Mouse (Mus musculus) liver, embryonic 14.5 days (tissue): ENCODE results near the gene Bcas3. TPM values are rescaled to one million over a fixed set of nuclear protein-coding genes. Genes with fewer than 3 reads are reported as not detected.
A peak's percentile ranks its signal among the peaks of the same experiment; 100 is the strongest.

Experiments
- ATAC-seq: fragments of 200-750 bp; cut with Nextera tagmentation; 2 replicates; pipeline ENCODE4 v1.8.0; 2017; ENCODE audit warnings: moderate number of reproducible peaks, mild to moderate bottlenecking, moderate library complexity; ENCODE audit not compliant: insufficient read depth
- DNase-seq, 3 experiments: peaks; one replicate each; pipeline ENCODE4 v3.0.0-alpha.2; 2012 to 2013; ENCODE audit warnings: low read depth in 3 of 3, low spot score in 3 of 3
- H3K27ac ChIP-seq: fragments of 300-500 bp; sonication (generic); 2 replicates; pipeline ENCODE4 v1.5.1; 2014; ENCODE audit warnings: moderate library complexity, mild to moderate bottlenecking, control low read depth, inconsistent platforms
- H3K27me3 ChIP-seq: fragments of 300-500 bp; sonication (generic); 2 replicates; pipeline ENCODE4 v1.6.1; 2014; ENCODE audit warnings: mild to moderate bottlenecking, low read length, moderate library complexity; ENCODE audit not compliant: control insufficient read depth, insufficient read depth
- H3K36me3 ChIP-seq: fragments of 300-500 bp; sonication (generic); replicated peaks from 2 replicates; pipeline ENCODE4 v1.6.1; 2014; ENCODE audit warnings: low read depth; ENCODE audit not compliant: control insufficient read depth, insufficient read depth
- H3K4me1 ChIP-seq, 2 experiments: fragments of 200-500 bp in 1 of 2; fragments of 300-500 bp in 1 of 2; sonication (generic) in 1 of 2; replicated peaks; 2 replicates each; pipeline ENCODE4 v1.6.1; 2012 to 2014; ENCODE audit warnings: antibody characterized with exemption in 1 of 2, inconsistent platforms in 1 of 2, low read length in 1 of 2; ENCODE audit not compliant: control insufficient read depth in 2 of 2, insufficient read depth in 2 of 2
- H3K4me2 ChIP-seq: fragments of 300-500 bp; sonication (generic); 2 replicates; pipeline ENCODE4 v1.6.1; 2014; ENCODE audit warnings: low read depth, mild to moderate bottlenecking, control low read depth, moderate library complexity
- H3K4me3 ChIP-seq, 2 experiments: fragments of 200-500 bp in 1 of 2; fragments of 300-500 bp in 1 of 2; sonication (generic) in 1 of 2; 2 replicates each; pipeline ENCODE4 v1.5.1; 2012 to 2014; ENCODE audit warnings: low read depth in 2 of 2, low read length in 2 of 2, mild to moderate bottlenecking in 2 of 2, control low read depth in 1 of 2, inconsistent platforms in 1 of 2, moderate library complexity in 1 of 2; ENCODE audit not compliant: insufficient read depth in 1 of 2
- H3K9ac ChIP-seq: fragments of 300-500 bp; sonication (generic); replicated peaks from 2 replicates; pipeline ENCODE4 v1.6.1; 2014; ENCODE audit warnings: mild to moderate bottlenecking, control low read depth, moderate library complexity
- H3K9me3 ChIP-seq: fragments of 300-500 bp; sonication (generic); 2 replicates; pipeline ENCODE4 v1.6.1; 2016; ENCODE audit warnings: low read length, mixed read lengths; ENCODE audit not compliant: control insufficient read depth
- CTCF ChIP-seq: IDR thresholded peaks from 2 replicates; pipeline ENCODE4 v1.5.1; 2016; ENCODE audit warnings: antibody characterized with exemption, low read depth, control low read depth
- EP300 ChIP-seq: IDR thresholded peaks from 2 replicates; pipeline ENCODE4 v1.6.1; 2016; ENCODE audit warnings: antibody characterized with exemption, low read depth
- WGBS: fragments of 180-500 bp; shearing (Covaris S2); extraction: QIAGEN DNeasy Blood & Tissue Kit; methylation state at CpG from one replicate; pipeline ENCODE4 v1.1.7; 2014; ENCODE audit not compliant: insufficient replicate concordance; 5-methylcytosine and 5-hydroxymethylcytosine counted together
- polyA plus RNA-seq, 2 experiments: library from polyadenylated mRNA; depleted of rRNA in 1 of 2; stranded (reverse) in 1 of 2; unstranded in 1 of 2; fragments of >200 nt; fragmentation: Nextera tagmentation in 1 of 2; extraction: Ambion mirVana in 1 of 2; gene quantifications; 2 replicates each; pipeline versions ENCODE4 v1.2.1 to v1.2.3; 2012 to 2014

Gene Bcas3
- polyA plus RNA-seq, 2 experiments: 6.9 to 17.5 TPM

- ATAC-seq (no peak), DNase-seq (no peak)
- no peak overlapping the region for H3K27ac ChIP-seq
- H3K9me3 ChIP-seq: no peaks in the 10 kb centered on the region
- no peaks in the 10 kb centered on the region for H3K4me1 ChIP-seq
- H3K9ac ChIP-seq: no peak overlapping the region
- WGBS: under 1% methylated on average over 48 of the region's 54 CpGs
- H3K4me3 ChIP-seq: peak overlapping the region; percentile 32 to 41
- no peaks in the 10 kb centered on the region for H3K36me3 ChIP-seq
- no peak for TF ChIP-seq CTCF
- no peak for TF ChIP-seq EP300
- peak overlapping the region; percentile 53 for H3K4me2 ChIP-seq
- peaks cover 100% of the 10 kb centered on the region for H3K27me3 ChIP-seq
These were observed 480.1 kb downstream of the Bcas3 start for GRCm38 (mm10) chr11:85833081-85833521.

- TF ChIP-seq CTCF (no peak), EP300 (no peak)
- ATAC-seq: no peak
- H3K4me1 ChIP-seq: no peaks in the 10 kb centered on the region
- WGBS: 8% methylated on average over 11 of the region's 11 CpGs
- peaks cover 100% of the 10 kb centered on the region for H3K27me3 ChIP-seq
- H3K9ac ChIP-seq: no peak overlapping the region
- peak overlapping the region; percentile 15 to 41; a peak in 3 of 4 replicates for H3K4me3 ChIP-seq
- H3K27ac ChIP-seq: no peak overlapping the region
- DNase-seq: no peak
- H3K9me3 ChIP-seq: no peaks in the 10 kb centered on the region
- H3K4me2 ChIP-seq: peak overlapping the region; percentile 53; the same call in 1 of the 2 replicates
- H3K36me3 ChIP-seq: no peaks in the 10 kb centered on the region
These were observed 480.9 kb downstream of the Bcas3 start for GRCm38 (mm10) chr11:85833761-85834385.

- Histone ChIP-seq H3K27ac (no peak overlapping the region), H3K4me1 (no peaks in the 10 kb centered on the region), H3K9me3 (no peaks in the 10 kb centered on the region), H3K9ac (no peak overlapping the region), H3K27me3 (peaks cover 100% of the 10 kb centered on the region), H3K36me3 (no peaks in the 10 kb centered on the region), H3K4me2 (no peak overlapping the region), H3K4me3 (no peak overlapping the region)
- DNase-seq (no peak), ATAC-seq (no peak)
- no peak for TF ChIP-seq EP300
- TF ChIP-seq CTCF: no peak
- WGBS: 4% methylated on average over 17 of the region's 17 CpGs
These were observed 481.5 kb downstream of the Bcas3 start for GRCm38 (mm10) chr11:85834386-85834931.

- ATAC-seq (no peak), DNase-seq (no peak)
- H3K9ac ChIP-seq: no peak overlapping the region
- no peaks in the 10 kb centered on the region for H3K4me1 ChIP-seq
- no peaks in the 10 kb centered on the region for H3K9me3 ChIP-seq
- H3K36me3 ChIP-seq: no peaks in the 10 kb centered on the region
- H3K27me3 ChIP-seq: peaks cover 100% of the 10 kb centered on the region
- H3K4me3 ChIP-seq: no peak overlapping the region
- 7% methylated on average over 9 of the region's 9 CpGs for WGBS
- H3K4me2 ChIP-seq: no peak overlapping the region
- no peak overlapping the region for H3K27ac ChIP-seq
- TF ChIP-seq CTCF (no peak), EP300 (no peak)
These were observed 482.2 kb downstream of the Bcas3 start for GRCm38 (mm10) chr11:85835001-85835752.
